Mouse (Mus musculus) gastrocnemius, adult 2 months (tissue): ENCODE measurements around the gene Thra. TPM values are rescaled to one million over a fixed set of nuclear protein-coding genes. Genes with fewer than 3 reads are reported as not detected.
A peak's percentile ranks its signal among the peaks of the same experiment; 100 is the strongest.

Experiments
- DNase-seq: peaks from one replicate; pipeline ENCODE4 v3.0.0; 2022
- H3K27ac ChIP-seq: fragments of 200-600 bp; 2 replicates; pipeline ENCODE4 v1.8.1; 2022; ENCODE audit warnings: mild to moderate bottlenecking
- H3K4me3 ChIP-seq: fragments of 200-600 bp; 2 replicates; pipeline ENCODE4 v1.8.1; 2022; ENCODE audit warnings: mild to moderate bottlenecking, moderate library complexity
- CTCF ChIP-seq: fragments of 200-600 bp; IDR thresholded peaks from 2 replicates; pipeline ENCODE4 v1.8.1; 2022; ENCODE audit warnings: antibody characterized with exemption, mild to moderate bottlenecking, moderate library complexity
- intact Hi-C: fragments of 180-260 bp; cut with DNase I; formaldehyde crosslinking; loops from one replicate; pipeline ENCODE4 v1.15.1; 2025
- total RNA-seq, 2 experiments: library from RNA; stranded (reverse); gene quantifications; 2 replicates each; pipeline ENCODE4 v1.2.3; 2021

Gene Thra
- total RNA-seq, 2 experiments from 2014 or later: 78.8 to 96.8 TPM

GRCm38 (mm10) chr11:98771844-98772525, 31.5 kb downstream of the Thra start:
- peak overlapping the region; percentile 87 for H3K4me3 ChIP-seq

GRCm38 (mm10) chr11:98772667-98773171, 32.3 kb downstream of the Thra start:
- no peak for TF ChIP-seq CTCF
- intact Hi-C loops: loop anchor here (1.0 to 5.0 kb wide), 3 partner anchors 14 to 395 kb away; no protein-coding TSS in a partner anchor
- DNase-seq: peak; percentile 92
- H3K27ac ChIP-seq: peak overlapping the region; percentile 100
- H3K4me3 ChIP-seq: peak overlapping the region; percentile 87

More at GRCm38 (mm10) chr11:98771844-98772525, 31.5 kb downstream of the Thra start:
- no peak for TF ChIP-seq CTCF
- intact Hi-C loops: loop anchor here (2.0 to 5.0 kb wide), 2 partner anchors 15 to 395 kb away; no protein-coding TSS in a partner anchor
- DNase-seq: peak; percentile 65
- peak overlapping the region; percentile 100 for H3K27ac ChIP-seq

GRCm38 (mm10) chr11:98773635-98774295, 33.3 kb downstream of the Thra start:
- peak overlapping the region; percentile 100 for H3K27ac ChIP-seq
- intact Hi-C loops: loop anchor here (1.0 to 5.0 kb wide), 3 partner anchors 13 to 396 kb away; no protein-coding TSS in a partner anchor
- H3K4me3 ChIP-seq: peak overlapping the region; percentile 87
- DNase-seq: peak; percentile 100
- TF ChIP-seq CTCF: peak; percentile 22; the same call in 1 of the 2 replicates

- Histone ChIP-seq H3K27ac (peak within 1 kb of the TSS; percentile 100), H3K4me3 (peak within 1 kb of the TSS; percentile 87)
- no peak for DNase-seq
- intact Hi-C loops: loop anchor here (1.0 to 5.0 kb wide), 2 partner anchors 9 to 397 kb away; no protein-coding TSS in a partner anchor
- TF ChIP-seq CTCF: no peak
Measured at GRCm38 (mm10) chr11:98774582-98775347, 34.3 kb downstream of the Thra start, which contains the start of gene Nr1d1. Gene Nr1d1 (minus strand): TSS chr11:98775333.

GRCm38 (mm10) chr11:98775348-98776051, 35.1 kb downstream of the Thra start:
- TF ChIP-seq CTCF: no peak
- H3K27ac ChIP-seq: peak overlapping the region; percentile 100
- H3K4me3 ChIP-seq: peak overlapping the region; percentile 87
- peak; percentile 100 for DNase-seq
- intact Hi-C loops: loop anchor here (1.0 kb wide), 1 partner anchor 8 kb away; no protein-coding TSS in a partner anchor

GRCm38 (mm10) chr11:98776052-98776764, 35.8 kb downstream of the Thra start:
- DNase-seq: peak; percentile 29
- Histone ChIP-seq H3K27ac (peak overlapping the region; percentile 100), H3K4me3 (peak overlapping the region; percentile 87)
- intact Hi-C loops: no loop called here
- TF ChIP-seq CTCF: no peak

GRCm38 (mm10) chr11:98776843-98777590, 36.6 kb downstream of the Thra start:
- DNase-seq: peak; percentile 75
- no peak for TF ChIP-seq CTCF
- Histone ChIP-seq H3K4me3 (peak overlapping the region; percentile 87), H3K27ac (peak overlapping the region; percentile 100)
- intact Hi-C loops: no loop called here

GRCm38 (mm10) chr11:98777888-98778287, 37.5 kb downstream of the Thra start:
- peak; percentile 21 for DNase-seq
- Histone ChIP-seq H3K27ac (peak overlapping the region; percentile 100), H3K4me3 (no peak overlapping the region; the same call in 1 of the 2 replicates)
- TF ChIP-seq CTCF: no peak
- intact Hi-C loops: no loop called here

GRCm38 (mm10) chr11:98781851-98782512, 41.5 kb downstream of the Thra start:
- intact Hi-C loops: no loop called here
- Histone ChIP-seq H3K4me3 (peak overlapping the region; percentile 72), H3K27ac (peak overlapping the region; percentile 100)
- no peak for TF ChIP-seq CTCF
- DNase-seq: peak; percentile 79
